Mouse (Mus musculus): ENCODE data around the gene Phldb3. TPM values are rescaled to one million over a fixed set of nuclear protein-coding genes. Genes with fewer than 3 reads are reported as not detected.
"Not testable (repeated sequence)": the region's sequence is repeated elsewhere in the genome, so short reads cannot be mapped to it uniquely, and the experiment has no call there.

Phldb3 gene
- polyA plus RNA-seq, 1 experiment = 7.5 TPM

DNA sequence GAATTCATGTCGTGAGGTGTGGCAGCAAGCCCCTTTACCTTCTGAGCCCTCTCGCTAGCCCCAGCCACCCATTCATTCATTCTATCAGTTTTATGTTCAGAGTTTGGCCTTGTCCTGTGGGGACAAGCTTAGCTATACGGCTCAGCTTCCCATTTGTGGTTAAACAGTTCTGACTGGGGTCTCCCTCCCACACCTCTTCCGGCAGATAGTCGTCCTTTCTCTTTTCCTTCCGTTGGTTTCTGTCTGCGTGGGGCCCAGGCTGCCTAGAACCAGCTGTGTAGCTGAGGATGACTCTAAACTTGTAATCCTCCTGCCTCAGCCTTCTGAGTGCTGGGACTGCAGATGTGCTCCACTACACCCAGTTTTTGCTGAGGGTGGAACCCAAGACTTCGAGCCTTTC, 7.2 kb downstream of the Phldb3 start:
- 87% methylated on average over 8 of the region's 8 CpGs for WGBS
- H3K4me3 ChIP-seq (ENCODE audit: low read depth, low read length) = no peak overlapping the region
- H3K27ac ChIP-seq (ENCODE audit: insufficient read depth, low read depth, low read length) = no peak overlapping the region
- TF ChIP-seq POLR2A (IDR thresholded peaks at IDR 0.05; ENCODE audit: low read depth, low read length) (no peak), CTCF (IDR thresholded peaks at IDR 0.05; ENCODE audit: extremely low read depth, insufficient read length, insufficient replicate concordance, low read depth, low read length) (no peak)
- H3K27me3 ChIP-seq (ENCODE audit: control insufficient read depth, insufficient read depth, low read length) = no peaks in the 10 kb centered on the region
- H3K36me3 ChIP-seq (ENCODE audit: control insufficient read depth, insufficient read depth, low read length) = peaks cover 16% of the 10 kb centered on the region
- H3K4me1 ChIP-seq (ENCODE audit: control insufficient read depth, insufficient read depth, insufficient read length, low read length) = no peaks in the 10 kb centered on the region

DNA sequence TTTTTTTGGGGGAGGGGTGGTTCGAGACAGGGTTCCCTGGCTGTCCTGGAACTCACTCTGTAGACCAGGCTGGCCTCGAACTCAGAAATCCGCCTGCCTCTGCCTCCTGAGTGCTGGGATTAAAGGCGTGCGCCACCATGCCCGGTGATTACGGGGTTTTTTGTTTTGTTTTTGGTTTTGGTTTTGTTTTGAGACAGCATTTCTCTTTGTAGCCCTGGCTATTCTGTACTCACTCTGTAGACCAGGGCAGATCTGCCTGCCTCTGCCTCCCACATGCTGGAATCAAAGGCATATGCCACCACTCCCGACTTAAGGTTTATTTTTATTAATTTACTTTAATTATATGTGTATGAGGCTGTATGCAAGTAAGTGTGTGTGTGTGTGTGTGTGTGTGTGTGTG, 7.8 kb downstream of the Phldb3 start:
- H3K27me3 ChIP-seq (ENCODE audit: control insufficient read depth, insufficient read depth, low read length); H3K4me1 ChIP-seq (ENCODE audit: control insufficient read depth, insufficient read depth, insufficient read length, low read length); H3K27ac ChIP-seq (ENCODE audit: insufficient read depth, low read depth, low read length); H3K4me3 ChIP-seq (ENCODE audit: low read depth, low read length): not testable (repeated sequence)
- peaks cover 20% of the 10 kb centered on the region for H3K36me3 ChIP-seq (ENCODE audit: control insufficient read depth, insufficient read depth, low read length)
- 86% methylated on average over 8 of the region's 8 CpGs for WGBS

DNA sequence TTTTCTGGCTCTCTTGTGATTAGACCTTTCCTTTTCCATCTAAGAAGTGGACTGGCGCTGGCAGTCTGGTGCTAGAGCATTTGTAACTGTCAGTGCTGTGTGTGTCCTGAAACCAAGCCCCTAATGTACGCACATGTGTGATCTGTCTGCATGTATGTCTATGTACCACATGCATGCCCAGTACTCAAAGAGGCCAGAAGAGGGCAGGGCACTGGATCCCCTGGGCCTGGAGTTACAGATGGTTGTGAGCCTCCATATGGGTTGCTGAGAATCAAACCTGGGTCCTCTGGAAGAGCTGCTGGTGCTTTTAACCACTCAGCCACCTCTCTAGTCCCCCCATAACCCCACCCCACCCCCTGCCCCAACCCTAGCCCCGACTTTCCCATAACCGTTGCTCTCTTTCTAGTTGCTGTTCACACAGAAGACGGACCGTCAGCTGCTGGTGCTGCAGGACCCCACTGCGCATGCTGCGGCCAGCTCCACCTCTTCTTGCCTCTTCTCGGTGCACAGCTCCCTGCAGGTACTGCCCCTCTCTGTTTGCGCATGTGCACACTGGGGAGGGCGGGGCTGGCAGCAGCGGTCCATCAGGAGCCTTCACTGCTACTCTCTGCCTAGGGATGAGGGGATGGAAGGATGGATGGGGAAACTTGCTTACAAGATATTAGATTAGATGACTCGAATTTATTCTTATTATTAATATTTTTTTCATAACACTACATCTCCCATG, 9.3 kb downstream of the Phldb3 start:
- Histone ChIP-seq H3K27ac (ENCODE audit: insufficient read depth, low read depth, low read length) (no peak overlapping the region), H3K27me3 (ENCODE audit: control insufficient read depth, insufficient read depth, low read length) (no peaks in the 10 kb centered on the region), H3K4me3 (ENCODE audit: low read depth, low read length) (no peak overlapping the region), H3K4me1 (ENCODE audit: control insufficient read depth, insufficient read depth, insufficient read length, low read length) (no peaks in the 10 kb centered on the region), H3K36me3 (ENCODE audit: control insufficient read depth, insufficient read depth, low read length) (peaks cover 29% of the 10 kb centered on the region)
- WGBS = 91% methylated on average over 13 of the region's 13 CpGs
- no peak for TF ChIP-seq POLR2A (IDR thresholded peaks at IDR 0.05; ENCODE audit: low read depth, low read length)
- no peak for TF ChIP-seq CTCF (IDR thresholded peaks at IDR 0.05; ENCODE audit: extremely low read depth, insufficient read length, insufficient replicate concordance, low read depth, low read length)

DNA sequence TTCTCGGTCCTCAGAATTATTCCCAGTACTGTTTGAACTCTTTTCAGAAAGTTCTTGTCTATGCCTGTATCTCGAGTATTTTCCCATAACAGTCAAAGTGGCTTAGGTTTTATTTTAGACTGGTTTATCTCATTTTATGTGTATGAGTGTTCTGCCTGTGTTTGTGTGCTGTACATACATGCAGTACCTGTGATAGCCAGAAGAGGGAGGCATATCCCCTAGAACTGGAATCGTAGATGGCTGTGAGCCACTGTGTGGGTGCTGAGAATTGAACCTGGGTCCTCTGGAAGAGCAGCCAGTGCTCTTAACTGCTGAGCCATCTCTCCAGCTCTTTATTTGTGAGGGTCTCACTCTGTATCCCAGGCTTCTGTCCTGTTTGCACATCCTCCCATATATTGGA, 10.6 kb downstream of the Phldb3 start:
- TF ChIP-seq POLR2A (IDR thresholded peaks at IDR 0.05; ENCODE audit: low read depth, low read length) (no peak), CTCF (IDR thresholded peaks at IDR 0.05; ENCODE audit: extremely low read depth, insufficient read length, insufficient replicate concordance, low read depth, low read length) (peak; percentile 37; the same call in 1 of the 2 replicates)
- peaks cover 30% of the 10 kb centered on the region for H3K36me3 ChIP-seq (ENCODE audit: control insufficient read depth, insufficient read depth, low read length)
- no peaks in the 10 kb centered on the region for H3K4me1 ChIP-seq (ENCODE audit: control insufficient read depth, insufficient read depth, insufficient read length, low read length)
- no peak overlapping the region for H3K27ac ChIP-seq (ENCODE audit: insufficient read depth, low read depth, low read length)
- no peak overlapping the region for H3K4me3 ChIP-seq (ENCODE audit: low read depth, low read length)
- no peaks in the 10 kb centered on the region for H3K27me3 ChIP-seq (ENCODE audit: control insufficient read depth, insufficient read depth, low read length)
- WGBS = 85% methylated on average over 3 of the region's 3 CpGs

DNA sequence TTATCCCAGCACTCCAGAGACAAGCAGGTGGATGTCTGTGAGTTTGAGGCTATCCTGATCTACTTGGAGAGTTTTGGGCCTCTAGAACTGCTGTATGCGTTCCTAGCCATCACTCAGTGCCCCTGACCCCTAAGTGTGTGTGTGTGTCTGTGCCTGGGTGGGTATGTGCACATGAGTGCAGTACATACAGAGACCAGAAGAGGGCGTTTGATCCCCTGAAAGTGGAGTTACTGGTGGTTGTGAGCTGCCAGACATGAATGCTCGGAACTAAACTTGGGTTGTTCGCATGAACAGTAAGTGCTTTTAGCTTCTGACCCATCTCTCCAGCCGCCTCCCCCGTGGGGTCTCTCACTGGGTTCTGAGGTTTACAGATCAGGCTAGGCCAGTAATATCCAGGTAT, 12.4 kb downstream of the Phldb3 start:
- no peak overlapping the region for H3K4me3 ChIP-seq (ENCODE audit: low read depth, low read length)
- H3K27me3 ChIP-seq (ENCODE audit: control insufficient read depth, insufficient read depth, low read length) = no peaks in the 10 kb centered on the region
- peaks cover 29% of the 10 kb centered on the region for H3K36me3 ChIP-seq (ENCODE audit: control insufficient read depth, insufficient read depth, low read length)
- H3K27ac ChIP-seq (ENCODE audit: insufficient read depth, low read depth, low read length) = no peak overlapping the region
- WGBS = 89% methylated on average over 6 of the region's 6 CpGs
- no peaks in the 10 kb centered on the region for H3K4me1 ChIP-seq (ENCODE audit: control insufficient read depth, insufficient read depth, insufficient read length, low read length)
- TF ChIP-seq CTCF (IDR thresholded peaks at IDR 0.05; ENCODE audit: extremely low read depth, insufficient read length, insufficient replicate concordance, low read depth, low read length) = no peak
- TF ChIP-seq POLR2A (IDR thresholded peaks at IDR 0.05; ENCODE audit: low read depth, low read length) = no peak

DNA sequence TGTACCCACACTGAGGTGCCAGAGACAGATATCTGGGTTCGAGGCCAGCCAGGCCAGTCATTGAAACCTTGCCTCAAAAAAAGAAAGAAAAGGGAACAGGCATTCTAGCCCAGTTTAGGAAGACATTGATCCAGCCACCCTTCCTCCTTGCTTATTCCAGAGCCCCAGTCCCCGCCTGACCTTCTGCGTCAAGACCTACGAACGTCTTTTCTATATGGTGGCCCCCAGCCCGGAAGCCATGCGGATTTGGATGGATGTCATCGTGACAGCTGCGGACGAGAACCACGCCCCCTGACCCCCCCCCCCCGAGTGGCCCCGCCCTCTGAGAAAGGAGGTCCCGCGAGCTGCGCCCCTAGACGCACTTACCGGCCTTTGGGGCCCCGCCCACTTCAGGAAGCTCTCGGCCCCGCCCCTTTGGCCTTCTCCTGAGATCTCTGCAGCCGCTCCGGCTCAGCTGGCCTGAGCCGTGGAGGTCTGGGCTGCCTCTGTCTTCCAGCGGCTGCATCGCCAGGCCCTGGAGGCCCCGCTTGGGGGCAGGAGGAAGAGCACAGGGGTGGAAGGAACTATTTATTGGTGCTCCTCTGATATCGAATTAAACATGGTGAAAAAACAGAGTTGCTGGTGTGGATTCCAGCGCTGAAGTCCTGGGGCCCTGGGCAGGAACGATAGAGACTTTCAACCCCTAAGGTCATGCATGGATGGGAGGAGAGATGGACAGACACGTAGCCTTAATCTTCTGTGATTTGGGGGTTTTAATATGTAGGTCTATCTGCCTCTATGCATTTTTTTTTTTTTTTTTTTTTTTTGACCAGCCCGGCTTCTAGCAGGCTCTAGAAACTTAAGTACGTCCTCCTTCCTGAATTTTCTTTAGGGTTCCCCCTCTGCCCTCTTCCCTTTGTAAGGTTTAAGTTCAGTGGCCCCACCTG, 18.4 kb downstream of the Phldb3 start:
- H3K27me3 ChIP-seq (ENCODE audit: control insufficient read depth, insufficient read depth, low read length) = no peaks in the 10 kb centered on the region
- H3K4me3 ChIP-seq (ENCODE audit: low read depth, low read length) = peak overlapping the region; percentile 52
- no peak overlapping the region for H3K27ac ChIP-seq (ENCODE audit: insufficient read depth, low read depth, low read length)
- TF ChIP-seq POLR2A (IDR thresholded peaks at IDR 0.05; ENCODE audit: low read depth, low read length) (peak; percentile 20; the same call in 1 of the 2 replicates), CTCF (IDR thresholded peaks at IDR 0.05; ENCODE audit: extremely low read depth, insufficient read length, insufficient replicate concordance, low read depth, low read length) (no peak)
- 10% methylated on average over 33 of the region's 33 CpGs for WGBS
- H3K36me3 ChIP-seq (ENCODE audit: control insufficient read depth, insufficient read depth, low read length) = peaks cover 12% of the 10 kb centered on the region; the same call in 1 of the 2 replicates
- peaks cover 3% of the 10 kb centered on the region; the same call in 1 of the 2 replicates for H3K4me1 ChIP-seq (ENCODE audit: control insufficient read depth, insufficient read depth, insufficient read length, low read length)

DNA sequence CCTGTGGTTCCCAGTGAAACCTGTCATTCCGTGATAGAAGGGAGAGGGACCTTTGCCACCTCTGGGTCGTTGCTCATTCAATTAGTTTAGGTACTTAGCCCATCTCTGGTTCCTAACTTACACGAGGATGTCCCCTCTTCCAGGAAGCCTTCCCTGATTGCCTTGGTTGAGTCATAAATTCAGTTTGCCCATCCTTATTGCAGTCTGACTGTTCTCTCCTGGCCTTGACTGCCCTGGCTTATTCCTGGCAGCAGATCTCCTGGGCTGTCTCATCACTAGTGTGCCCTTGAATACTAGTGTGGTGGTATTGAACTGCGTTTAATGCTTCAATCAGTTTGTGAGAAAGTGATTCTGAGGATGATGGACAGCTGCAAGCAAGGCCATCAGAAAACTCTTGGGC, 19.1 kb downstream of the Phldb3 start:
- TF ChIP-seq CTCF (IDR thresholded peaks at IDR 0.05; ENCODE audit: extremely low read depth, insufficient read length, insufficient replicate concordance, low read depth, low read length) = no peak
- TF ChIP-seq POLR2A (IDR thresholded peaks at IDR 0.05; ENCODE audit: low read depth, low read length) = no peak
- peaks cover 5% of the 10 kb centered on the region; the same call in 1 of the 2 replicates for H3K36me3 ChIP-seq (ENCODE audit: control insufficient read depth, insufficient read depth, low read length)
- 68% methylated on average over 4 of the region's 4 CpGs for WGBS
- H3K4me1 ChIP-seq (ENCODE audit: control insufficient read depth, insufficient read depth, insufficient read length, low read length) = peaks cover 3% of the 10 kb centered on the region; the same call in 1 of the 2 replicates
- H3K27me3 ChIP-seq (ENCODE audit: control insufficient read depth, insufficient read depth, low read length) = no peaks in the 10 kb centered on the region
- H3K4me3 ChIP-seq (ENCODE audit: low read depth, low read length) = no peak overlapping the region
- no peak overlapping the region for H3K27ac ChIP-seq (ENCODE audit: insufficient read depth, low read depth, low read length)
